ENCODE assay signal across 10 mouse cellular contexts in genomic region chr5:135903058-135903457, GRCm38 (mm10). TPM values are rescaled to one million over a fixed set of nuclear protein-coding genes. Genes with fewer than 3 reads are reported as not detected.
DNase-seq lines count a peak whose midpoint lies in the region; ATAC-seq and TF ChIP-seq lines count a peak whose summit lies in the region.
"Had no signal": no experiment of that assay in that cellular context is flagged by ENCODE, and none has a peak within 500 bp of the region (broad histone marks: within the 10 kb centered on the region; RNA-seq: fewer than 3 reads in every experiment).

No protein-coding gene starts in this region.

- peak overlapping the region; percentile 45 for H3K4me3 ChIP-seq in kidney, embryonic 16.5 days (ENCODE audit: low read length)
- peak overlapping the region; percentile 47 for H3K4me3 ChIP-seq in embryonic facial prominence, embryonic 15.5 days (replicated peaks)
- peak overlapping the region; percentile 36 for H3K4me3 ChIP-seq in intestine, postnatal 0 days (ENCODE audit: low read depth, low read length)
- peak overlapping the region; percentile 21 for H3K4me3 ChIP-seq in neural tube, embryonic 14.5 days (ENCODE audit: low read depth, low read length)

- no peaks in the 10 kb centered on the region for H3K27me3 ChIP-seq in kidney, embryonic 16.5 days (ENCODE audit: insufficient read depth, low read length)
- no peaks in the 10 kb centered on the region for H3K27me3 ChIP-seq in embryonic facial prominence, embryonic 15.5 days
- no peaks in the 10 kb centered on the region for H3K27me3 ChIP-seq in intestine, postnatal 0 days (replicated peaks; ENCODE audit: control insufficient read depth, insufficient read depth, low read length)
- H3K27me3 ChIP-seq in neural tube, embryonic 14.5 days (ENCODE audit: control insufficient read depth, insufficient read depth, low read length) = no peaks in the 10 kb centered on the region

- H3K4me1 ChIP-seq in kidney, embryonic 16.5 days (ENCODE audit: insufficient read depth, low read length) = peaks cover 17% of the 10 kb centered on the region; the same call in 1 of the 2 replicates
- H3K4me1 ChIP-seq in embryonic facial prominence, embryonic 15.5 days = peaks cover 22% of the 10 kb centered on the region; the same call in 1 of the 2 replicates
- no peaks in the 10 kb centered on the region for H3K4me1 ChIP-seq in intestine, postnatal 0 days (replicated peaks; ENCODE audit: control insufficient read depth, insufficient read depth, low read length)
- no peaks in the 10 kb centered on the region; the same call in 1 of the 2 replicates for H3K4me1 ChIP-seq in neural tube, embryonic 14.5 days (ENCODE audit: control insufficient read depth, insufficient read depth, low read length)

- no peak for TF ChIP-seq CTCF in intestine, postnatal 0 days (IDR thresholded peaks at IDR 0.05; ENCODE audit: low read depth)

- peak overlapping the region; percentile 66 for H3K9ac ChIP-seq in kidney, embryonic 16.5 days (replicated peaks; ENCODE audit: low read length)
- H3K9ac ChIP-seq in embryonic facial prominence, embryonic 15.5 days = no peak overlapping the region
- H3K9ac ChIP-seq in intestine, postnatal 0 days (ENCODE audit: low read depth, low read length) = no peak overlapping the region
- peak overlapping the region; percentile 47; the same call in 1 of the 2 replicates for H3K9ac ChIP-seq in neural tube, embryonic 14.5 days (replicated peaks; ENCODE audit: low read depth, low read length)

- ATAC-seq in kidney, embryonic 16.5 days (ENCODE audit: low FRiP score, low TSS enrichment) = peak; percentile 21; the same call in 1 of the 2 replicates
- no peak for ATAC-seq in embryonic facial prominence, embryonic 15.5 days (ENCODE audit: insufficient number of reproducible peaks, low FRiP score, low TSS enrichment, low read depth)
- no peak for ATAC-seq in intestine, postnatal 0 days
- ATAC-seq in neural tube, embryonic 14.5 days (ENCODE audit: low read depth) = peak; percentile 18

- no peak for DNase-seq in kidney, adult 8-10 months
- no peak for DNase-seq in Muller cell, postnatal 12 days (ENCODE audit: inconsistent ontology term)
- DNase-seq in thymus, postnatal 0 days (ENCODE audit: low spot score) = no peak
- DNase-seq in layer of hippocampus, postnatal 36 days = no peak

- peak overlapping the region; percentile 76 for H3K27ac ChIP-seq in kidney, embryonic 16.5 days (ENCODE audit: low read length)
- peak overlapping the region; percentile 39; the same call in 1 of the 2 replicates for H3K27ac ChIP-seq in embryonic facial prominence, embryonic 15.5 days (replicated peaks)
- no peak overlapping the region for H3K27ac ChIP-seq in intestine, postnatal 0 days (ENCODE audit: low read depth, low read length)
- peak overlapping the region; percentile 73 for H3K27ac ChIP-seq in neural tube, embryonic 14.5 days (ENCODE audit: low read depth, low read length)

- H3K9me3 ChIP-seq in kidney, embryonic 16.5 days (ENCODE audit: low read length) = no peaks in the 10 kb centered on the region
- no peaks in the 10 kb centered on the region for H3K9me3 ChIP-seq in embryonic facial prominence, embryonic 15.5 days (replicated peaks)
- H3K9me3 ChIP-seq in intestine, postnatal 0 days (ENCODE audit: control insufficient read depth) = no peaks in the 10 kb centered on the region
- no peaks in the 10 kb centered on the region for H3K9me3 ChIP-seq in neural tube, embryonic 14.5 days (ENCODE audit: control insufficient read depth, low read length)

- WGBS in kidney, embryonic 16.5 days = 22% methylated on average over 7 of the region's 7 CpGs
- WGBS in embryonic facial prominence, embryonic 15.5 days = 30% methylated on average over 7 of the region's 7 CpGs
- 28% methylated on average over 7 of the region's 7 CpGs for WGBS in intestine, postnatal 0 days
- WGBS in neural tube, embryonic 14.5 days = 19% methylated on average over 7 of the region's 7 CpGs

- H3K36me3 ChIP-seq in kidney, embryonic 16.5 days (ENCODE audit: insufficient read depth, low read length) = peaks cover 6% of the 10 kb centered on the region; the same call in 1 of the 2 replicates
- peaks cover 16% of the 10 kb centered on the region; the same call in 1 of the 2 replicates for H3K36me3 ChIP-seq in embryonic facial prominence, embryonic 15.5 days
- no peaks in the 10 kb centered on the region; the same call in 1 of the 2 replicates for H3K36me3 ChIP-seq in intestine, postnatal 0 days (ENCODE audit: control insufficient read depth, insufficient read depth)
- H3K36me3 ChIP-seq in neural tube, embryonic 14.5 days (ENCODE audit: control insufficient read depth, insufficient read depth, low read length) = peaks cover 4% of the 10 kb centered on the region; the same call in 1 of the 2 replicates

- H3K4me2 ChIP-seq in kidney, embryonic 16.5 days (replicated peaks; ENCODE audit: low read depth, low read length) = peak overlapping the region; percentile 65
- H3K4me2 ChIP-seq in embryonic facial prominence, embryonic 15.5 days (replicated peaks) = peak overlapping the region; percentile 82
- H3K4me2 ChIP-seq in intestine, postnatal 0 days (replicated peaks; ENCODE audit: low read depth) = peak overlapping the region; percentile 75
- H3K4me2 ChIP-seq in neural tube, embryonic 14.5 days (ENCODE audit: low read depth, low read length) = peak overlapping the region; percentile 50

RNA-seq across cellular contexts. Expression of gene Hspb1, which starts 15.3 kb away (rescaled TPM):
- polyA plus RNA-seq in kidney, embryonic 16.5 days (2015; fragmentation: Nextera tagmentation; extraction: Ambion mirVana) = 69.9 and 70.5 TPM in 2 replicates
- polyA plus RNA-seq in embryonic facial prominence, embryonic 15.5 days (2015; fragmentation: Nextera tagmentation; extraction: Ambion mirVana) = 803 and 821 TPM in 2 replicates
- polyA plus RNA-seq in intestine, postnatal 0 days (2015; fragmentation: Nextera tagmentation; extraction: Ambion mirVana) = 107 and 120 TPM in 2 replicates
- polyA plus RNA-seq in neural tube, embryonic 14.5 days (2014; fragmentation: Nextera tagmentation; extraction: Ambion mirVana) = 7.8 and 11.4 TPM in 2 replicates
- polyA plus RNA-seq in thymus, postnatal 0 days (2015; fragmentation: Nextera tagmentation; extraction: Ambion mirVana) = 23.7 and 29.1 TPM in 2 replicates
- 10 to 100 TPM; 19.2 to 28.1 TPM for total RNA-seq in layer of hippocampus, postnatal 36 days (2021)
- total RNA-seq: granulocyte monocyte progenitor cell, adult 5-6 weeks; megakaryocyte-erythroid progenitor cell, adult 5-6 weeks had no signal

RNA-seq across cellular contexts. Expression of gene Ywhag, which starts 31.4 kb away (rescaled TPM):
- 193 and 202 TPM in 2 replicates for polyA plus RNA-seq in kidney, embryonic 16.5 days (2015; fragmentation: Nextera tagmentation; extraction: Ambion mirVana)
- 149 and 156 TPM in 2 replicates for polyA plus RNA-seq in embryonic facial prominence, embryonic 15.5 days (2015; fragmentation: Nextera tagmentation; extraction: Ambion mirVana)
- 57.1 and 61.8 TPM in 2 replicates for polyA plus RNA-seq in intestine, postnatal 0 days (2015; fragmentation: Nextera tagmentation; extraction: Ambion mirVana)
- 419 and 431 TPM in 2 replicates for polyA plus RNA-seq in neural tube, embryonic 14.5 days (2014; fragmentation: Nextera tagmentation; extraction: Ambion mirVana)
- polyA plus RNA-seq in thymus, postnatal 0 days (2015; fragmentation: Nextera tagmentation; extraction: Ambion mirVana) = 69.4 and 69.8 TPM in 2 replicates
- 1,000 to 10,000 TPM; 1,259 to 1,347 TPM for total RNA-seq in layer of hippocampus, postnatal 36 days (2021)

Comparison
In these comparisons a context has a peak if more than half of its experiments do, and no peak if none do; other contexts are left out.
1. ATAC-seq: peak in kidney, embryonic 16.5 days (single experiment) and neural tube, embryonic 14.5 days (single experiment); none in embryonic facial prominence, embryonic 15.5 days (single experiment) and intestine, postnatal 0 days (single experiment).
2. H3K9ac ChIP-seq: peak in kidney, embryonic 16.5 days (single experiment) and neural tube, embryonic 14.5 days (single experiment); none in embryonic facial prominence, embryonic 15.5 days (single experiment) and intestine, postnatal 0 days (single experiment).
3. Peak in every context shown above with its lines, with median percentiles within 50 percentile points of each other: H3K4me2 ChIP-seq and H3K4me3 ChIP-seq.